Mouse (Mus musculus): Measurements from ENCODE around the gene Tent5b. TPM values are rescaled to one million over a fixed set of nuclear protein-coding genes. Genes with fewer than 3 reads are reported as not detected.

Tent5b gene
- total RNA-seq, 2 experiments from 2014 or later: not detected

Other genes with a start within 250 kb of the Tent5b start
- 1 to 10 TPM; 3.0 to 3.3 TPM for gene Map3k6, start 239.3 kb upstream of the Tent5b start, total RNA-seq (2021)
- under 1 TPM; 0.42 to 0.44 TPM for gene Sytl1, start 217.0 kb upstream of the Tent5b start, total RNA-seq (2021)
- 10 to 100 TPM; 73.7 to 74.9 TPM for gene Tmem222, start 202.3 kb upstream of the Tent5b start, total RNA-seq (2021)
- 10 to 100 TPM; 52.0 to 52.9 TPM for gene Wdtc1, start 126.7 kb upstream of the Tent5b start, total RNA-seq (2021)
- 10 to 100 TPM; 30.4 to 36.2 TPM for gene Slc9a1, start 110.4 kb upstream of the Tent5b start, total RNA-seq (2021)
- gene Trnp1, start 18.4 kb downstream of the Tent5b start, total RNA-seq (2021): 10 to 100 TPM; 49.4 to 54.1 TPM
- under 1 TPM in 1 of 2 experiments, not detected in 1; 0.46 TPM for gene Kdf1, start 38.8 kb downstream of the Tent5b start, total RNA-seq (2021)
- 100 to 1,000 TPM; 119 to 121 TPM for gene Nudc, start 65.9 kb downstream of the Tent5b start, total RNA-seq (2021)
- not detected for gene Nr0b2, start 73.2 kb downstream of the Tent5b start, total RNA-seq (2021)
- 10 to 100 TPM in 1 of 2 experiments, 1 to 10 TPM in 1; 6.2 to 10.0 TPM for gene Gpatch3, start 94.6 kb downstream of the Tent5b start, total RNA-seq (2021)
- 10 to 100 TPM; 11.2 to 14.6 TPM for gene Gpn2, start 104.2 kb downstream of the Tent5b start, total RNA-seq (2021)
- gene Sfn, start 122.0 kb downstream of the Tent5b start, total RNA-seq (2021): 1 to 10 TPM; 1.9 to 2.2 TPM
- gene Zdhhc18, start 170.0 kb downstream of the Tent5b start, total RNA-seq (2021): 10 to 100 TPM; 37.1 to 37.8 TPM
- gene Pigv, start 192.5 kb downstream of the Tent5b start, total RNA-seq (2021): 10 to 100 TPM; 11.5 to 12.8 TPM